Mouse (Mus musculus) right cerebral cortex, adult 18-20 months (tissue): ENCODE results near the gene Fbxw5.

Experiments
- DNase-seq: peaks from one replicate; pipeline ENCODE4 v3.0.0; 2022; ENCODE audit warnings: mixed read lengths

Fbxw5 gene

GRCm38 (mm10) chr2:25479551-25480311, 20.8 kb upstream of the Fbxw5 start:
- DNase-seq: no peak

- DNase-seq: no peak
Measured at GRCm38 (mm10) chr2:25480541-25480940, 20.0 kb upstream of the Fbxw5 start.

- no peak for DNase-seq
Measured at GRCm38 (mm10) chr2:25482969-25483368, 17.6 kb upstream of the Fbxw5 start.

GRCm38 (mm10) chr2:25484901-25485647, 15.5 kb upstream of the Fbxw5 start:
- no peak for DNase-seq

GRCm38 (mm10) chr2:25487965-25488670, 12.4 kb upstream of the Fbxw5 start:
- DNase-seq: no peak

- no peak for DNase-seq
Measured at GRCm38 (mm10) chr2:25488671-25489068, 11.9 kb upstream of the Fbxw5 start.

DNA sequence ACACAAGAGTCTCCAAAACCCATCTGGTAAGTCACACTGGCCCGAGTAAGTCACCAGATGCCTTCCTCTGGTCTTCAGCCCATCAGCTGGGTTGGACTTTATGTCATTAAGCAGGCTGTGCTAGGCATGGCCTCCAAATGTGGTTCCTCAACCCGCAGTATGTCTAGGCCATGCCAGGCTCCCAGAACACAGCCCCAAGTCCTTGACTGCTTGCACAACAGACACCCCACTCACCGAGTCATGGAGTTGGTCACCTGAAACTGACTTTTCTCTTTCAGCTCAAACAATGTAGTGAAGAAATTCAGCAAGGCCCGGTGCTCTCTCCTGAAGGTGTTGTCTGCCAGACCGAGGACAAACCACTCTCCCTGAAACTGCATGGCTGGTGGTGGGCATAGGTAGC, 7.6 kb upstream of the Fbxw5 start:
- DNase-seq: no peak

DNA sequence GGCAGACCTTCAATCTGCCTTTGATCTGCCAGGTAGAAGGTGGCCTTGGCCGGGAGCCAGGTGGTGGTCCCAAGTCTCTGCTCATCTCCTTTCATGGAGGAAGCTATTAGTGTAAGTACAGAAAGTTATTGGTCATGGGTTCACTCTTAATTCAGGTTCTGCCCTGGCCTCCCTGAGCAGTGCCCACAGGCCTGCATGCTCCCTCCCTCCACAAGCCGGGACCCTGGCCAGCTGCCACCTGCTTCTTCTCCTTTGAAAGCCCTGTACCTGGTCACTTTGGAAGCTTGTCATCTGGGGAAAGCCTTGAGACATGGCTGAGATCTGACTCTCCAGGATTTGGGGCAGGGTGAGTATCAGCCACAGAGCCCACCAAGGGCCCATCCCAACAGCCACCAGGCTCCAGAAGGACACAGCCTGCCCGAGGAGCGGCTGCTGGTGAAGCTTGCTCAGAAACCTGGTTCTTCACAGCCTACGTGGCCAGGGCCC, 7.0 kb upstream of the Fbxw5 start, which contains the start of gene Lcn12:
TSS of gene Lcn12 (minus strand) at position 436 of the 486 bp plus-strand sequence.
- DNase-seq: no peak

DNA sequence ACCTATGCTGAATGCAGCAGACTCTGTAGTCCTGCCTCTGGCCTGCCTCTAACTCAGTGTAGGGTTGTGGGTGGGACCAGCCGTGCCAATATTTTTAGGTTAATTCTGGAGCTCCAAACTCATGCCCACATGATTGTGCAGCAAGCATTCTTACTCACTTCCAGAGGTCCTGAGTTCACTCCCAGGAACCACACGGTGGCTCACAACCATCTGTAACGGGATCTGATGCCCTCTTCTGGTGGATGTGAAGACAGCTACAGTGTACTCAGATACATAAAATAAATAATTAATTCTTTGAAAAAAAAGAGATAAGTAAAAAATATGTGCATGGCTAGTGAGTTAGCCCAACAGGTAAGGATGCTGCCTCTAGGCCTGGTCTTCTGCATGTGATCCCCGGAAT, 4.1 kb upstream of the Fbxw5 start:
- no peak for DNase-seq

GRCm38 (mm10) chr2:25497846-25498575, 2.5 kb upstream of the Fbxw5 start:
- DNase-seq: no peak

DNA sequence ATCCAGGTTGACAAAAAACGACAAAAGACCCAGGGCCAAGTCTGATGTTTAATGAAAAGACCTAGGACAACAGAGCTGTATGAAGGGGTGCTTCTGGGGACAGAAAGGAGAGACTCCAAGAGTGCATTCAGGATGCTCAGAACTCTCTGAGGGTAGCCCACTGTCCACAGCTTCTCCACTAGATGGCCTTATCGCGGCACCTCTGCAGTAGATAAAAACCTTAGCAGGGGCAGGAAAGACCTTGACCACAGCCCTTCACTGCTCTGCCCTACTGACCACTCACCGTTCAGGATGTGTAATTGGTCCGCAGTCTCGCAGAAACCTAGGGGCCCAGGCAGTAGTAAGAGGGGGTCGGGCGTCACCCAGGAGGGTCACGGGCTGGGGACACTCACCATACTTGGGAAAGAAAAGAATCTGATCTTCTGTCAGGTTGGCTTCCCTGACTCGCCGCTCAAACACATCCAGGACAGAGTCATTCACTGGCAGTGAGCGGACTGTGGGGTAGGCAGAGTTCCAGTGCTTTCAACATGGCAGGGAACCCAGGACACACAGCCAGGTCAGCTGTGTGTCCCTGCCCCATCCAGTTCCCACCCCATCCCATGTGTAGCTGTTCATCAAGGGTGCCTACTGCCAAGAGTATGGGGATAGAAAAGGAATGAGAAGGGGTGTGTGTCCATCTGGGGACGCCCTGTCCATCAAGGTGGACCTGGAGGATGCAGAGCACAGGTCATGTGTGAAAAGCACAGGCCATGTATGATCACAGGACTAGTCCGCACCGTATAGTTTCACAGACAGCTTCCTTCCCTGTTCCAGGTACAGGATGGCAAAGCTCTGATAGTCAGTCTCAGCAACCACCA, 1.7 kb upstream of the Fbxw5 start:
- no peak for DNase-seq

DNA sequence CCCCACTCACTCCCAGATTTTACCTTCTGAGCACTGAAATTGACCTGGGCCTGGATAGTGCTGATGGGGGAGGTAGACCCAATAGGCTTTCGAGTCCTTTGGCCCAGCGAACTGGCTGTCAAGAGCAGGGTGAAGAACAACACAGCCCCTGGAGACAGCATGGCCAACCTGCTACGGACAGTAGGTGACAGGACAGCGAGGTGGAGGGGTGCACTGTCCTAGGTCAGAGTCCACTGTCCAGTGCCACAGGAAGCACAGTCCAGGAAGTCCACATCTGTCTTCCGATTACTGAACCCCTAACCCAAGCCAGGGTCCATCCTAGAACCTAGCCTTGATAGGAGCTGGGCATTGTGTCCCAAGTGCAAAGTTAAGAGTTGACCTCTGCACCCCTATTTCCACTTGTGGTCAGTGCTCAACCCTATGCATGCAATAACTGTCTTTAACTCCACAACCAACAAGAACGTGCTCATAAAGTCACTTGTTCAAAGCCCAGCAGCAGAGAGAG, 427 bp upstream of the Fbxw5 start:
- DNase-seq: no peak

- no peak for DNase-seq
Measured at GRCm38 (mm10) chr2:25501593-25502486, 1.3 kb downstream of the Fbxw5 start, which contains the start of gene C8g. Gene C8g, minus strand, starts transcription at chr2:25501719.

DNA sequence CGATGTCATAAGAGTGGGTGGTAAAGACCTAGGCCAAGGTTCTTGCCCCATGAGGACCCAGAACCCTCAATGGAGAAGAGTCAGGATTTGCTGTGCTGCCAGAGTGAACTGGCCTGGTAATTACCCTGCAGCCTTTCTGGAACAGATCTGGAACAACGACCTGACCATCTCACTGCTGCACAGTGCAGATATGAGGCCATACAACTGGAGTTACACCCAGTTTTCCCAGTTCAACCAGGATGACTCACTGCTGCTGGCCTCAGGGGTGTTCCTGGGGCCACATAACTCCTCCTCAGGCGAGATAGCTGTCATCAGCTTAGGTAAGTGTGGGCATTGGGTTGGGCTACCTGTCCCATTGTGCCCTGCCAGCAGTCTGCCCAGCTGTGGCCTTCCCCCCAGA, 2.2 kb downstream of the Fbxw5 start:
- no peak for DNase-seq

DNA sequence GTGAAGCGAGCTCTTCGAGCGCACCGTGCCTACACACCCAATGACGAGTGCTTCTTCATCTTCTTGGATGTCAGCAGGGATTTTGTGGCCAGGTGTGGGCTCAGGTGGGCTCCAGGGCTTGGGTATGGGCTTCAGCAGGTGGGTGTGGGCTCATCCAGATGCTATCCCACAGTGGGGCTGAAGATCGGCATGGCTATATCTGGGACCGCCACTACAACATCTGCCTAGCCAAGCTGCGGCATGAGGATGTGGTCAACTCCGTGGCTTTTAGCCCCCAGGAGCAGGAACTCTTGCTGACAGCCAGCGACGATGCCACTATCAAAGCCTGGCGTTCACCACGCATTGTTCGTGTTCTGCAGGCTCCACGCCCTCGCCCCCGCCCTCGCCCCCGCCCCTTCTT, 4.0 kb downstream of the Fbxw5 start:
- DNase-seq: no peak

- DNase-seq: no peak
Measured at GRCm38 (mm10) chr2:25505000-25505399, 4.5 kb downstream of the Fbxw5 start.

DNA sequence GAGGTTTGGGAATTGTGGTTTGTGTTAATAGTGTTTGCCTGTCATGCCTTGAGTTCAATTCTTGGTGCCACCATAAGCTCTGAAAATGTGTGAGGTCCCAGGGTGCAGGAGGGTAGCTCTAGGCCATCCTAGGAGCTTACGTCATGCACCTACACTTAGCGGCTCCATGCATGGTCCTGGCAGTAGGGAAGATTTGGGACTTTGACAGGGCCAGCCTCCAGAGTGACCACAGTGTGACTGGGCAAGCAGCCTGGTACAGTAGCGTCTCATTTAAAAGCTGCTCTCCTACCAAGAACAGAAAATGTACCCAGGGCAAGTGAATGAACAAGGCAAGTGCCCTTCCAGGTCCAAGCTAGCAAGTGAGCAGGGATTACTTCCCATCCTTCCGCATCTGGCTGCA, 5.3 kb downstream of the Fbxw5 start:
- no peak for DNase-seq

DNA sequence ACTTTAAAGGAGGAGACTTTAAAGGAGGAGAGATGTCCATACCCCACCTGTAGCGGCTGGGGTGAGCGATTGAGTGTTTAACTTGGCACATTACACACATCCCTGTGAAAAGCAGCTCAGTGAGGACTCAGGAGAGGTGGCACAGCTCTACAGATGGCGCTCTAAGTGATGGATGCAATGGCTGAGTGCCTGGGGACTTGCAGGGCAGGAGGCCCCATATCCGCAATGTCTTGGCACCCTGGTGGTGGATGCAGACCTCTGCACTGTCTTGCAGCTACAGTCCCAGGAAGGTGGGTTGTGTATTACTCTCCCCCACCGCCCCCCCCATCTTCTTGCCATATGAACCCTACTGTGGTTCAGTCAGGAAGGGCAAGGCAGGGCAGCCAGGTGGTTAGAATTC, 6.4 kb downstream of the Fbxw5 start:
- DNase-seq: no peak

GRCm38 (mm10) chr2:25509912-25510311, 9.4 kb downstream of the Fbxw5 start:
- no peak for DNase-seq

- no peak for DNase-seq
Measured at GRCm38 (mm10) chr2:25526510-25527302, 26.2 kb downstream of the Fbxw5 start.
